Mouse (Mus musculus) spleen, adult 2 months (tissue): Measurements from ENCODE around the gene Adam22.

ENCODE experiments used
- CTCF ChIP-seq: fragments of 200-500 bp; IDR thresholded peaks from 2 replicates; pipeline ENCODE4 v1.5.1; 2011; ENCODE audit warnings: mild to moderate bottlenecking, inconsistent platforms; ENCODE audit not compliant: insufficient read depth, insufficient read length, insufficient replicate concordance; ENCODE audit errors: extremely low read depth
- POLR2A ChIP-seq: fragments of 200-500 bp; IDR thresholded peaks from 2 replicates; pipeline ENCODE4 v1.6.1; 2011; ENCODE audit warnings: low read depth, low read length, inconsistent platforms

- TF ChIP-seq CTCF (no peak), POLR2A (no peak)
These were observed 78.0 kb downstream of the Adam22 start for GRCm38 (mm10) chr5:8289678-8290614.
